Mouse (Mus musculus): ENCODE measurements around the gene Pou3f1. TPM values are rescaled to one million over a fixed set of nuclear protein-coding genes. Genes with fewer than 3 reads are reported as not detected.

The Pou3f1 gene
- polyA plus RNA-seq, 1 experiment from 2014 or later, result 0.13 TPM

GRCm38 (mm10) chr4:124672347-124673320 is 16.0 kb downstream of the Pou3f1 start:
- Histone ChIP-seq H3K27ac (ENCODE audit: low read length) (no peak overlapping the region), H3K4me3 (replicated peaks; ENCODE audit: low read length) (no peak overlapping the region), H3K9ac (ENCODE audit: low read length) (peak overlapping the region; percentile 38; the same call in 1 of the 2 replicates), H3K27me3 (ENCODE audit: control insufficient read depth, insufficient read depth, low read length) (peaks cover 14% of the 10 kb centered on the region; the same call in 1 of the 2 replicates), H3K4me1 (ENCODE audit: control insufficient read depth, insufficient read depth, low read length) (0 out of 2 replicates have a peak, but pooled peaks cover 6% of the 10 kb centered on the region), H3K9me3 (replicated peaks; ENCODE audit: control insufficient read depth, low read length) (no peaks in the 10 kb centered on the region), H3K4me2 (ENCODE audit: low read depth, low read length) (peak overlapping the region; percentile 16; the same call in 1 of the 2 replicates), H3K36me3 (ENCODE audit: control insufficient read depth, insufficient read depth, low read length) (peaks cover 4% of the 10 kb centered on the region; the same call in 1 of the 2 replicates)
- WGBS, result 6% methylated on average over 28 of the region's 31 CpGs
- no peak; the same call in 1 of the 2 replicates for ATAC-seq (ENCODE audit: insufficient read depth, low FRiP score)

DNA sequence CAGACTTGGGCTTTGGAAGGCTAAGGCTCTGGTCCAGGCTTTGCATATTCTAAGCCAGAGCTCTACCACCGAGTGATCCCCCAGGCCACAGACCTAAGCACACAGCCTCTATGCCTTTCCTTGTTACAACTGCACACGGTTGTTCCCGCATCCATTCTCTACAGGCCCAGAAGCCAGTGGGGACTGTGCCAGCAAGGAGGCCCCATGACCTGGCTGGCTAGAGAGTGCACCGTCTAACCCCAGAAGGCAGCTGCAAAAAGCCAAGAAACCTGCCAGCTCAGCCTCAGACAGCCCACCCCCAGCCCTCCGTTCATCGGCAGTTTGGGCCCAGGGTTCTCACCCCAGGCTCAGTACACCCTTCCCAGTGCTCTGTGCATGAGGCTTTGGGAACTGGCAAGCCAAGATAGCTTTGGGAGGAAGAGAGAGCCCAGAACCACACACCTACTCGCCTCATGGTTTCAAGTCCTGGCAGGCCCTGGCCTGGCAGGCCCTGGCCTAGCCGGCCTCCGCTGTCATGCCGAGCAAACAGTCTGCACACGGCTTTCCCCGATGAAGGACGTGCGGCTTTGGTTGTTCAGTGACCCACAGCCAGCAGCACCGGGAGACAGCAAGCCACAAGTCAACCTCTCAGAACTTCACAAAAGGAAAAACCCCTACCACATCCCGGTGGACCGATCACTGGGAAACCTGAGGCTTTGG is 17.9 kb downstream of the Pou3f1 start:
- ATAC-seq (ENCODE audit: insufficient read depth, low FRiP score), result peak; percentile 37; the same call in 1 of the 2 replicates
- 67% methylated on average over 17 of the region's 17 CpGs for WGBS
- Histone ChIP-seq H3K9me3 (replicated peaks; ENCODE audit: control insufficient read depth, low read length) (no peaks in the 10 kb centered on the region), H3K4me1 (ENCODE audit: control insufficient read depth, insufficient read depth, low read length) (0 out of 2 replicates have a peak, but pooled peaks cover 6% of the 10 kb centered on the region), H3K4me3 (replicated peaks; ENCODE audit: low read length) (no peak overlapping the region), H3K36me3 (ENCODE audit: control insufficient read depth, insufficient read depth, low read length) (peaks cover 13% of the 10 kb centered on the region; the same call in 1 of the 2 replicates), H3K27me3 (ENCODE audit: control insufficient read depth, insufficient read depth, low read length) (peaks cover 14% of the 10 kb centered on the region; the same call in 1 of the 2 replicates), H3K9ac (ENCODE audit: low read length) (no peak overlapping the region), H3K27ac (ENCODE audit: low read length) (no peak overlapping the region), H3K4me2 (ENCODE audit: low read depth, low read length) (no peak overlapping the region)

- Histone ChIP-seq H3K4me2 (ENCODE audit: low read depth, low read length) (no peak overlapping the region), H3K36me3 (ENCODE audit: control insufficient read depth, insufficient read depth, low read length) (peaks cover 15% of the 10 kb centered on the region; the same call in 1 of the 2 replicates), H3K4me3 (replicated peaks; ENCODE audit: low read length) (no peak overlapping the region), H3K9me3 (replicated peaks; ENCODE audit: control insufficient read depth, low read length) (no peaks in the 10 kb centered on the region), H3K27me3 (ENCODE audit: control insufficient read depth, insufficient read depth, low read length) (peaks cover 14% of the 10 kb centered on the region; the same call in 1 of the 2 replicates), H3K27ac (ENCODE audit: low read length) (no peak overlapping the region), H3K4me1 (ENCODE audit: control insufficient read depth, insufficient read depth, low read length) (0 out of 2 replicates have a peak, but pooled peaks cover 6% of the 10 kb centered on the region), H3K9ac (ENCODE audit: low read length) (no peak overlapping the region)
- 0 out of 2 replicates have a peak, but pooled peaks have one; percentile 21 for ATAC-seq (ENCODE audit: insufficient read depth, low FRiP score)
- 2% methylated on average over 4 of the region's 4 CpGs for WGBS
Observed at GRCm38 (mm10) chr4:124675037-124675436, 18.4 kb downstream of the Pou3f1 start.

DNA sequence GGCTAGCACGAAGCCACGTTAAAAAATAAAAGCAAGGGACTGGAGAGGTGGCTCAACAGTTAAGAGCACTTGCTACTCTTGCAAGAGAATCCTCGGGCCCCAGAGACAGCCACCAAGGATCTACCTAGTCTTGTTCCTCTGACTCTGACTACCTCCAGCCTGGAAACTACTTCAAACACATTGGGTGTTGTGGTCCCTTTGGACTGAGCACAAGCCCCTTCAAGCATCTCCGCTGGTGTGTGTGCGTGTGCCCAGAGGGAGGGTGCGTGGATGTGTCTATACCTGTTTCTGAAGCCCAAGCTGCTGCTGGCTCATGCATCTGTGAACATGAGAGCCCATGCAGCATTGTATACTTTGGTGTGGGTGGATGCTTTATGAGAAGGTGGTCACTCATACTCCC is 19.4 kb downstream of the Pou3f1 start:
- no peak overlapping the region for H3K9ac ChIP-seq (ENCODE audit: low read length)
- H3K4me1 ChIP-seq (ENCODE audit: control insufficient read depth, insufficient read depth, low read length), result 0 out of 2 replicates have a peak, but pooled peaks cover 6% of the 10 kb centered on the region
- H3K4me2 ChIP-seq (ENCODE audit: low read depth, low read length), result no peak overlapping the region
- peaks cover 15% of the 10 kb centered on the region; the same call in 1 of the 2 replicates for H3K36me3 ChIP-seq (ENCODE audit: control insufficient read depth, insufficient read depth, low read length)
- peaks cover 14% of the 10 kb centered on the region; the same call in 1 of the 2 replicates for H3K27me3 ChIP-seq (ENCODE audit: control insufficient read depth, insufficient read depth, low read length)
- no peaks in the 10 kb centered on the region for H3K9me3 ChIP-seq (replicated peaks; ENCODE audit: control insufficient read depth, low read length)
- ATAC-seq (ENCODE audit: insufficient read depth, low FRiP score), result no peak
- WGBS, result 87% methylated on average over 6 of the region's 6 CpGs
- no peak overlapping the region for H3K27ac ChIP-seq (ENCODE audit: low read length)
- H3K4me3 ChIP-seq (replicated peaks; ENCODE audit: low read length), result no peak overlapping the region

DNA sequence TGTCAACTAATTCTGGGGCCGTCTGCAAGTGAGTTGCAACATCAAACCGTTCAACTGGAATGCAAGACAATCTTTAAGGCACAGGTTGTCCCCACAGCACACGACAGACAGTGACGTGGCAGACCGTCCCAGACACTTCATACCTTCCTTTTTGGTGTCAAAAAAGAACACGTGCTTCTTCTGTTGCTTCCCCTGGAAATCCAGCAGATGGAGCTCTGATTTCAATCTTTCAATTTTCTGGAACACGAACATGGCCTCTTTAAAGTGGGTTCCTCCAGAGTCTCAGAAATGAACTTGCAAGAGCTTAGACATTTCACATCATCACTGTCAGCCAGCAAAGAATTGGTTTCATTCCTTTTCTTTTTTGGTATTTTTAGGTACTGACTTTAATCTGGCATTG is 25.7 kb downstream of the Pou3f1 start:
- no peak for ATAC-seq (ENCODE audit: insufficient read depth, low FRiP score)
- Histone ChIP-seq H3K9me3 (replicated peaks; ENCODE audit: control insufficient read depth, low read length) (no peaks in the 10 kb centered on the region), H3K36me3 (ENCODE audit: control insufficient read depth, insufficient read depth, low read length) (peaks cover 38% of the 10 kb centered on the region), H3K9ac (ENCODE audit: low read length) (no peak overlapping the region), H3K27ac (ENCODE audit: low read length) (no peak overlapping the region), H3K4me2 (ENCODE audit: low read depth, low read length) (no peak overlapping the region), H3K27me3 (ENCODE audit: control insufficient read depth, insufficient read depth, low read length) (no peaks in the 10 kb centered on the region), H3K4me3 (replicated peaks; ENCODE audit: low read length) (no peak overlapping the region), H3K4me1 (ENCODE audit: control insufficient read depth, insufficient read depth, low read length) (no peaks in the 10 kb centered on the region)
- WGBS, result 54% methylated on average over 7 of the region's 7 CpGs

DNA sequence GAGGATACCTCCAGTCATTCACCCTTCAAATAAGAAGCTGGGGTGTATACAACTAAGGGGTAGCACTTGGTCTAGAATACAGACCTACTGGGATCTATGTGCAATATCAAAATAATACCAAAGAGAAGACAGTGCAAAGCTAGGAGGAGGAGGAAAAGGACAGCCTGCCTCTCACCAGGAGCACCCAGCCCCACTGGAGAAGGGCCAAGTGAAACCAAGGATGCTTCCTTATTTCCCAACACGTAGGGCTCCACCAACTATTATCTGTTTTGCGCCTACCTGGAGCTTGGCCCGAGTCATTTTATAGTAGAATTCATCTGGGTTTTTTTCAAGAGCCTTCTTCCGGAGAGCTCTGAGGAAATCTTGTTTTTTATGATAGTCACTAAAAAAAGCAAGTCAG is 26.9 kb downstream of the Pou3f1 start:
- Histone ChIP-seq H3K4me2 (ENCODE audit: low read depth, low read length) (no peak overlapping the region), H3K9ac (ENCODE audit: low read length) (no peak overlapping the region), H3K9me3 (replicated peaks; ENCODE audit: control insufficient read depth, low read length) (no peaks in the 10 kb centered on the region), H3K4me3 (replicated peaks; ENCODE audit: low read length) (no peak overlapping the region), H3K36me3 (ENCODE audit: control insufficient read depth, insufficient read depth, low read length) (peaks cover 32% of the 10 kb centered on the region), H3K27ac (ENCODE audit: low read length) (no peak overlapping the region), H3K27me3 (ENCODE audit: control insufficient read depth, insufficient read depth, low read length) (no peaks in the 10 kb centered on the region), H3K4me1 (ENCODE audit: control insufficient read depth, insufficient read depth, low read length) (no peaks in the 10 kb centered on the region)
- no peak for ATAC-seq (ENCODE audit: insufficient read depth, low FRiP score)
- 87% methylated on average over 4 of the region's 4 CpGs for WGBS

DNA sequence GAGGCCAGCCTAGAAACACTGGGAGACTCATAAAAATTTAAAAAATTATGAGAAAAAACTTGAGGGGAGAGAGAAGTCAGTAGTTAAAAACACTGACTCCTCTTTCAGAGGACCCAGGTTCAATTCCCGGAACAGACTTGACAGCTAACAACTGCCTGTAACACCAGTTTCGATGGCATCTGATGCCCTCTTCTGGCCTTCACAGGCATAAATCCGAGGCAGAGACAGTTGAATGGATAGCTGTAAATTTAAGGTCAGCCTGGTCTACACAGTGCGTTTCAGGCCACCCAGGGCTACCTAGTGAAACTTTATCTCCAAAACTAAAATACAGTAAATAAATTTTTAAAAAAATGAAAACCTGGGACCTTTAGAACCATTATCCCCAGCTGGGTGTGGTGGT is 28.4 kb downstream of the Pou3f1 start:
- Histone ChIP-seq H3K4me2 (ENCODE audit: low read depth, low read length) (no peak overlapping the region), H3K27ac (ENCODE audit: low read length) (no peak overlapping the region), H3K9me3 (replicated peaks; ENCODE audit: control insufficient read depth, low read length) (no peaks in the 10 kb centered on the region), H3K4me1 (ENCODE audit: control insufficient read depth, insufficient read depth, low read length) (no peaks in the 10 kb centered on the region), H3K36me3 (ENCODE audit: control insufficient read depth, insufficient read depth, low read length) (peaks cover 24% of the 10 kb centered on the region), H3K4me3 (replicated peaks; ENCODE audit: low read length) (no peak overlapping the region), H3K27me3 (ENCODE audit: control insufficient read depth, insufficient read depth, low read length) (no peaks in the 10 kb centered on the region), H3K9ac (ENCODE audit: low read length) (no peak overlapping the region)
- ATAC-seq (ENCODE audit: insufficient read depth, low FRiP score), result no peak
- WGBS, result 78% methylated on average over 4 of the region's 4 CpGs

DNA sequence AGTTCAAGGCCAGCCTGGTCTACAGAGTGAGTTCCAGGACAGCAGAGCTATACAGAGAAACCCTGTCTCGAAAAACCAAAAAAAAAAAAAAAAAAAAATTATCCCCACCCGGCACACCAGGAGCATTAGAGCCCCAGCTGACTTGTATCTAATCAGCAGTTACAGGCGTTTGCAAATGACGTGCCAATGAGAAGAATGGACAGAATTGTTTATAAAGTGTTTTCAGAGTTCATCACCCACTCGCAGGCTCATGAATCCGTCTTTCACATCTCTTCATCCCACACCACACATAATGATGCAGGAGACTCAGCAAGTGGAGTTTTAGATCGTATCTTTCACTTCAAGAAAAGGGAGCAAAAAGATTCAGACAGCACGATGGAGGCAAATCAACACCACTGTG is 28.8 kb downstream of the Pou3f1 start:
- Histone ChIP-seq H3K4me3 (replicated peaks; ENCODE audit: low read length) (no peak overlapping the region), H3K4me2 (ENCODE audit: low read depth, low read length) (no peak overlapping the region), H3K27ac (ENCODE audit: low read length) (no peak overlapping the region), H3K9me3 (replicated peaks; ENCODE audit: control insufficient read depth, low read length) (no peaks in the 10 kb centered on the region), H3K36me3 (ENCODE audit: control insufficient read depth, insufficient read depth, low read length) (peaks cover 24% of the 10 kb centered on the region), H3K27me3 (ENCODE audit: control insufficient read depth, insufficient read depth, low read length) (no peaks in the 10 kb centered on the region), H3K4me1 (ENCODE audit: control insufficient read depth, insufficient read depth, low read length) (no peaks in the 10 kb centered on the region; the same call in 1 of the 2 replicates), H3K9ac (ENCODE audit: low read length) (no peak overlapping the region)
- ATAC-seq (ENCODE audit: insufficient read depth, low FRiP score), result no peak
- 75% methylated on average over 8 of the region's 8 CpGs for WGBS
